Mouse (Mus musculus) liver, embryonic 14.5 days (tissue): ENCODE measurements at regions not wholly inside any gene's neighbourhood (a gene's known extent, or its start where the extent isn't known, plus 50 kb on each side); places are given as distances from the start of the nearest gene placed in this dataset.

Experiments
- ATAC-seq: fragments of 200-750 bp; cut with Nextera tagmentation; 2 replicates; pipeline ENCODE4 v1.8.0; 2017; ENCODE audit warnings: moderate number of reproducible peaks, mild to moderate bottlenecking, moderate library complexity; ENCODE audit not compliant: insufficient read depth
- DNase-seq, 3 experiments: peaks; one replicate each; pipeline ENCODE4 v3.0.0-alpha.2; 2012 to 2013; ENCODE audit warnings: low read depth in 3 of 3, low spot score in 3 of 3
- H3K27ac ChIP-seq: fragments of 300-500 bp; sonication (generic); 2 replicates; pipeline ENCODE4 v1.5.1; 2014; ENCODE audit warnings: moderate library complexity, mild to moderate bottlenecking, control low read depth, inconsistent platforms
- H3K27me3 ChIP-seq: fragments of 300-500 bp; sonication (generic); 2 replicates; pipeline ENCODE4 v1.6.1; 2014; ENCODE audit warnings: mild to moderate bottlenecking, low read length, moderate library complexity; ENCODE audit not compliant: control insufficient read depth, insufficient read depth
- H3K36me3 ChIP-seq: fragments of 300-500 bp; sonication (generic); replicated peaks from 2 replicates; pipeline ENCODE4 v1.6.1; 2014; ENCODE audit warnings: low read depth; ENCODE audit not compliant: control insufficient read depth, insufficient read depth
- H3K4me1 ChIP-seq, 2 experiments: fragments of 200-500 bp in 1 of 2; fragments of 300-500 bp in 1 of 2; sonication (generic) in 1 of 2; replicated peaks; 2 replicates each; pipeline ENCODE4 v1.6.1; 2012 to 2014; ENCODE audit warnings: antibody characterized with exemption in 1 of 2, inconsistent platforms in 1 of 2, low read length in 1 of 2; ENCODE audit not compliant: control insufficient read depth in 2 of 2, insufficient read depth in 2 of 2
- H3K4me2 ChIP-seq: fragments of 300-500 bp; sonication (generic); 2 replicates; pipeline ENCODE4 v1.6.1; 2014; ENCODE audit warnings: low read depth, mild to moderate bottlenecking, control low read depth, moderate library complexity
- H3K4me3 ChIP-seq, 2 experiments: fragments of 200-500 bp in 1 of 2; fragments of 300-500 bp in 1 of 2; sonication (generic) in 1 of 2; 2 replicates each; pipeline ENCODE4 v1.5.1; 2012 to 2014; ENCODE audit warnings: low read depth in 2 of 2, low read length in 2 of 2, mild to moderate bottlenecking in 2 of 2, control low read depth in 1 of 2, inconsistent platforms in 1 of 2, moderate library complexity in 1 of 2; ENCODE audit not compliant: insufficient read depth in 1 of 2
- H3K9ac ChIP-seq: fragments of 300-500 bp; sonication (generic); replicated peaks from 2 replicates; pipeline ENCODE4 v1.6.1; 2014; ENCODE audit warnings: mild to moderate bottlenecking, control low read depth, moderate library complexity
- H3K9me3 ChIP-seq: fragments of 300-500 bp; sonication (generic); 2 replicates; pipeline ENCODE4 v1.6.1; 2016; ENCODE audit warnings: low read length, mixed read lengths; ENCODE audit not compliant: control insufficient read depth
- CTCF ChIP-seq: IDR thresholded peaks from 2 replicates; pipeline ENCODE4 v1.5.1; 2016; ENCODE audit warnings: antibody characterized with exemption, low read depth, control low read depth
- EP300 ChIP-seq: IDR thresholded peaks from 2 replicates; pipeline ENCODE4 v1.6.1; 2016; ENCODE audit warnings: antibody characterized with exemption, low read depth
- WGBS: fragments of 180-500 bp; shearing (Covaris S2); extraction: QIAGEN DNeasy Blood & Tissue Kit; methylation state at CpG from one replicate; pipeline ENCODE4 v1.1.7; 2014; ENCODE audit not compliant: insufficient replicate concordance; 5-methylcytosine and 5-hydroxymethylcytosine counted together

DNA sequence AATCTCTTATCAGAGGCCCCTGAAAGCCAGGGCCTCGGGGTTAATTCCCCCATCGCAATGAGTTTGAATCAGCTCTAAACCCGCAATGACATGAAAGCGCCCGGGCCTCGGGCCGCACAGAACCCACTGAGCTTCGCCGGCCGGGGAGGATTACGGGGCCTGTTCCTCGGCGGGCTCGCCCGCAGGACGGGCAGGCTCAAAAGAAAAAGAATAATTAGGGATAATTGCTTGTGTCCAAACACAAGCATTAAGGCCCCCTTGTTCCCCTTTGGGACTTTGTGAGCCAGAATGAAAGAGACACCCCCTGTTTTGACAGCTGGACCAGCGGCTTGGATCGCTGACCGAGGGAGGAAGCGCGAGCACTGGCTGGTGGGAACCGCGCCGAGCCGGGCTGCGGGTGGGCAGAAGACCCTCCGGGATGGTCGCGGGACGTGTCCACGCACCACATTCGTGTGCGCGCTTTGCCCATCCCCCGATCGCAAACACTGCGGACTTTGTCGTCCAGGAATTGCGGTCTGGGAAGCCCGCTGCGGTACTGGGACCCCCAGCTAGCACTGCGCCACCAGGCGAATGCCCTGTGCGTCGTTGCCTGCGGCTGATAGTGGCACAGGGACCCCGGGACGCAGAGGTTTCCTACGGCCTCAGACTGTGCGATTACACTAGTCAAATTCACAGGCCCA is 64.5 kb downstream of the Tmem174 start:
- no peak overlapping the region for H3K27ac ChIP-seq
- no peak overlapping the region for H3K9ac ChIP-seq
- 2% methylated on average over 50 of the region's 50 CpGs for WGBS
- ATAC-seq (no peak), DNase-seq (no peak)
- H3K4me3 ChIP-seq = peak overlapping the region in 1 of 2 experiments; percentile 23; a peak in 1 of 4 replicates
- H3K9me3 ChIP-seq = no peaks in the 10 kb centered on the region
- no peaks in the 10 kb centered on the region for H3K4me1 ChIP-seq
- no peak for TF ChIP-seq CTCF
- TF ChIP-seq EP300 = no peak
- peaks cover 24% of the 10 kb centered on the region for H3K27me3 ChIP-seq
- peak overlapping the region; percentile 54 for H3K4me2 ChIP-seq
- H3K36me3 ChIP-seq = no peaks in the 10 kb centered on the region

GRCm38 (mm10) chr13:98572011-98572570 is 65.1 kb downstream of the Tmem174 start:
- 13% methylated on average over 9 of the region's 14 CpGs for WGBS
- no peak for DNase-seq
- H3K27me3 ChIP-seq = peaks cover 24% of the 10 kb centered on the region
- TF ChIP-seq EP300 (no peak), CTCF (no peak)
- H3K9ac ChIP-seq = no peak overlapping the region
- H3K36me3 ChIP-seq = no peaks in the 10 kb centered on the region
- no peak overlapping the region for H3K27ac ChIP-seq
- no peaks in the 10 kb centered on the region for H3K4me1 ChIP-seq
- no peak for ATAC-seq
- no peak overlapping the region for H3K4me3 ChIP-seq
- H3K4me2 ChIP-seq = peak overlapping the region; percentile 54; the same call in 1 of the 2 replicates
- no peaks in the 10 kb centered on the region for H3K9me3 ChIP-seq

- ATAC-seq (no peak), DNase-seq (no peak)
- no peak for TF ChIP-seq EP300
- no peak for TF ChIP-seq CTCF
- Histone ChIP-seq H3K36me3 (no peaks in the 10 kb centered on the region), H3K9ac (no peak overlapping the region), H3K27me3 (peaks cover 24% of the 10 kb centered on the region), H3K4me2 (no peak overlapping the region), H3K4me1 (no peaks in the 10 kb centered on the region), H3K9me3 (no peaks in the 10 kb centered on the region), H3K4me3 (no peak overlapping the region), H3K27ac (no peak overlapping the region)
- 27% methylated on average over 3 of the region's 3 CpGs for WGBS
These were observed 66.2 kb downstream of the Tmem174 start for GRCm38 (mm10) chr13:98571051-98571450.

DNA sequence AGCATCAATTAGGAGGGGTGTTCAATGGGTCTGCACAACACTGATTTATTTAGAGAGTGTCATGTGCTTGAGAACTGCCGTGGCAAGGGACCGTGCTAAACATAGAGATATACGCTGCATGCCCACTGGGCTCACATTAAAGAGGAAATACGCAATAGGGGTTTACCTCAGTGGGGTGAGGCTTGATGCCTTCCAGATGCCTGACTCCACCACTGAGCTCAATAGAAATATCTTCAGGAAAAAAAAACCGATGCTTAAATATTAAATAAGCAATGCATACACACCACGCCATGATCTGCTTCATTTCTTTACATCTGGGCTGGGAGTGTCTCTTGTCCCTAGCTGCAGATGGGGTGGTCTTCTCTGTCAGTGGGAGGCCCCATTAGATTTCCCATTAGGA is 63.9 kb upstream of the Gm10320 start:
- Histone ChIP-seq H3K9ac (no peak overlapping the region), H3K4me1 (no peaks in the 10 kb centered on the region), H3K27ac (no peak overlapping the region), H3K4me3 (no peak overlapping the region), H3K4me2 (no peak overlapping the region), H3K27me3 (no peaks in the 10 kb centered on the region), H3K9me3 (no peaks in the 10 kb centered on the region), H3K36me3 (no peaks in the 10 kb centered on the region)
- no peak for ATAC-seq
- 78% methylated on average over 6 of the region's 6 CpGs for WGBS
- TF ChIP-seq CTCF (no peak), EP300 (no peak)
- DNase-seq = no peak

DNA sequence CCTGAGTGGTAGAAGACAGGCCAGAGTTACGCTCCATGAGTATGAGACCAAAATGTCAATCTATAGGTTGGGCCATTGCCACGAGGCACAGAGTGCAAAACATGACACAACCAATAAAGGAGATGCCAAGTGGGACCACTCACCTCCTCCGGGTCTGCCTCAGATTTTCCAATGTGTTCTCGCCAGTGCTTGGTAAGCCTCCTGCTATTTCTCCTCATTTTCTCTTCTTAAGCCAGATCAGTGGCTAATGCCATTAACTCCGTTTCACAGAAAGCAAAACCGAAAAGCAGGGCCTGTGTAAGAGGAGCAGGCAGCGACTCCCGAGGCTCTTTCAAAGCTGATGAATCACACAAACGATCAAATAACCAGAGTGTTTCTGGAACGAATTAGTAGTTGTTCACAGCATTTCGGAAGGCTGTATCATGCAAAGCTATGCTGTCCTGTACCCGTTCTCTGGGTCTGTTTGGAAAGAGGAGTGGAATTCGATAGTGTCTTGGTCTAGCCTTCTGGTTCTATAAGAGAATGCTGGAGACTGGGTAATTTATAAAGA is 59.7 kb upstream of the Gm10320 start:
- Histone ChIP-seq H3K4me1 (no peaks in the 10 kb centered on the region), H3K36me3 (no peaks in the 10 kb centered on the region), H3K4me2 (no peak overlapping the region), H3K4me3 (no peak overlapping the region), H3K27ac (no peak overlapping the region), H3K27me3 (no peaks in the 10 kb centered on the region), H3K9ac (no peak overlapping the region), H3K9me3 (no peaks in the 10 kb centered on the region)
- DNase-seq (no peak), ATAC-seq (no peak)
- TF ChIP-seq EP300 (no peak), CTCF (no peak)
- 61% methylated on average over 13 of the region's 13 CpGs for WGBS
